In genomic region chr6:124717968-124718367, GRCm38 (mm10) we compare ENCODE assay signal across 18 mouse cellular contexts. TPM values are rescaled to one million over a fixed set of nuclear protein-coding genes. Genes with fewer than 3 reads are reported as not detected.
DNase-seq lines count a peak whose midpoint lies in the region; ATAC-seq and TF ChIP-seq lines count a peak whose summit lies in the region.
"Had no signal": no experiment of that assay in that cellular context is flagged by ENCODE, and none has a peak within 500 bp of the region (broad histone marks: within the 10 kb centered on the region; RNA-seq: fewer than 3 reads in every experiment).

No protein-coding gene starts in this region.

- TF ChIP-seq POLR2A in kidney, adult 2 months (IDR thresholded peaks at IDR 0.05; ENCODE audit: low read depth, low read length): no peak

- peak overlapping the region; percentile 56 for H3K4me3 ChIP-seq in kidney, adult 2 months (ENCODE audit: insufficient read depth, low read depth, low read length)
- peak overlapping the region; percentile 78 for H3K4me3 ChIP-seq in E14TG2a.4 (replicated peaks; ENCODE audit: low read length)
- H3K4me3 ChIP-seq in intestine, postnatal 0 days (ENCODE audit: low read depth, low read length): peak overlapping the region; percentile 67
- H3K4me3 ChIP-seq: erythroblast, embryonic 14.5 days; neural tube, embryonic 13.5 days had no signal

- H3K4me1 ChIP-seq in kidney, adult 2 months (ENCODE audit: control insufficient read depth, insufficient read depth, low read length): peaks cover 9% of the 10 kb centered on the region; the same call in 1 of the 2 replicates
- H3K4me1 ChIP-seq in E14TG2a.4 (replicated peaks; ENCODE audit: low read depth, low read length): peaks cover 91% of the 10 kb centered on the region
- H3K4me1 ChIP-seq in intestine, postnatal 0 days (replicated peaks; ENCODE audit: control insufficient read depth, insufficient read depth, low read length): peaks cover 3% of the 10 kb centered on the region

- peak overlapping the region; percentile 78 for H3K9ac ChIP-seq in intestine, postnatal 0 days (ENCODE audit: low read depth, low read length)
- H3K9ac ChIP-seq: neural tube, embryonic 13.5 days had no signal

- H3K27me3 ChIP-seq in kidney, adult 2 months (replicated peaks; ENCODE audit: control insufficient read depth, insufficient read depth, low read length): no peaks in the 10 kb centered on the region
- H3K27me3 ChIP-seq in E14TG2a.4 (ENCODE audit: insufficient read depth, low read length): no peaks in the 10 kb centered on the region
- no peaks in the 10 kb centered on the region for H3K27me3 ChIP-seq in intestine, postnatal 0 days (replicated peaks; ENCODE audit: control insufficient read depth, insufficient read depth, low read length)
- H3K27me3 ChIP-seq: neural tube, embryonic 13.5 days had no signal

- peak; percentile 12; the same call in 1 of the 2 replicates for ATAC-seq in intestine, postnatal 0 days

- 74% methylated on average over 13 of the region's 13 CpGs for WGBS in kidney, adult 2 months
- 28% methylated on average over 13 of the region's 13 CpGs for WGBS in intestine, postnatal 0 days

- H3K9me3 ChIP-seq in E14TG2a.4 (ENCODE audit: low read length): no peaks in the 10 kb centered on the region
- no peaks in the 10 kb centered on the region for H3K9me3 ChIP-seq in intestine, postnatal 0 days (ENCODE audit: control insufficient read depth)
- H3K9me3 ChIP-seq: midbrain, embryonic 10.5 days; neural tube, embryonic 13.5 days had no signal

- DNase-seq in adrenal gland, adult (ENCODE audit: inconsistent age in 2 of 2, low spot score in 1 of 2): peak; percentile 63 to 72
- no peak for DNase-seq in adrenal gland, postnatal 25 days
- no peak for DNase-seq in kidney, adult 2 months
- no peak for DNase-seq in kidney, adult 9 months
- DNase-seq in layer of hippocampus, postnatal 10 days (ENCODE audit: low spot score in 2 of 2): no peak
- no peak for DNase-seq in neural tube, embryonic 10.5 days (ENCODE audit: extremely low spot score, low spot score)
- DNase-seq: cerebellum, adult 9-10 months; gastrocnemius, postnatal 10 days; heart, postnatal 14 days; left cerebral cortex, postnatal 4 days; right cerebral cortex, postnatal 25 days; thymus, postnatal 14 days had no signal

- H3K36me3 ChIP-seq in kidney, adult 2 months (ENCODE audit: control insufficient read depth, insufficient read depth, low read length): peaks cover 1% of the 10 kb centered on the region; the same call in 1 of the 2 replicates
- H3K36me3 ChIP-seq in E14TG2a.4 (ENCODE audit: insufficient read depth, low read length): peaks cover 66% of the 10 kb centered on the region
- peaks cover 28% of the 10 kb centered on the region for H3K36me3 ChIP-seq in intestine, postnatal 0 days (ENCODE audit: control insufficient read depth, insufficient read depth)

- TF ChIP-seq CTCF in kidney, adult 2 months (conservative IDR thresholded peaks at IDR 0.05; ENCODE audit: insufficient read depth, insufficient read length, low read depth, low read length): no peak
- no peak for TF ChIP-seq CTCF in E14TG2a.4 (conservative IDR thresholded peaks at IDR 0.05; ENCODE audit: low read length)
- peak; percentile 31 for TF ChIP-seq CTCF in intestine, postnatal 0 days (IDR thresholded peaks at IDR 0.05; ENCODE audit: low read depth)

- H3K27ac ChIP-seq in kidney, adult 2 months (ENCODE audit: insufficient read depth, low read depth, low read length): peak overlapping the region; percentile 58; the same call in 1 of the 2 replicates
- H3K27ac ChIP-seq in intestine, postnatal 0 days (ENCODE audit: low read depth, low read length): peak overlapping the region; percentile 97
- H3K27ac ChIP-seq: neural tube, embryonic 13.5 days had no signal

- H3K4me2 ChIP-seq in intestine, postnatal 0 days (replicated peaks; ENCODE audit: low read depth): peak overlapping the region; percentile 65
- H3K4me2 ChIP-seq: neural tube, embryonic 13.5 days had no signal

RNA-seq across cellular contexts. Expression of gene Phb2, which starts 5.8 kb away (rescaled TPM):
- total RNA-seq in adrenal gland, postnatal 25 days (2021): 302 and 348 TPM in 2 replicates
- polyA plus RNA-seq in kidney, adult 2 months (2012; rRNA removed): 181 and 193 TPM in 2 replicates
- 249 and 255 TPM in 2 replicates for polyA plus RNA-seq in intestine, postnatal 0 days (2015; fragmentation: Nextera tagmentation; extraction: Ambion mirVana)
- total RNA-seq in layer of hippocampus, postnatal 10 days (2021): 100 to 1,000 TPM; 159 to 164 TPM

RNA-seq across cellular contexts. Expression of gene Emg1, which starts 6.0 kb away (rescaled TPM):
- total RNA-seq in adrenal gland, postnatal 25 days (2021): 81.8 and 82.8 TPM in 2 replicates
- polyA plus RNA-seq in kidney, adult 2 months (2012; rRNA removed): 50.5 and 67.4 TPM in 2 replicates
- polyA plus RNA-seq in intestine, postnatal 0 days (2015; fragmentation: Nextera tagmentation; extraction: Ambion mirVana): 96.6 and 97.3 TPM in 2 replicates
- 10 to 100 TPM; 49.4 to 53.8 TPM for total RNA-seq in layer of hippocampus, postnatal 10 days (2021)

RNA-seq across cellular contexts. Expression of gene Ptpn6, which starts 20.5 kb away (rescaled TPM):
- total RNA-seq in adrenal gland, postnatal 25 days (2021): 4.6 and 9.1 TPM in 2 replicates
- 21.5 and 31.7 TPM in 2 replicates for polyA plus RNA-seq in kidney, adult 2 months (2012; rRNA removed)
- polyA plus RNA-seq in intestine, postnatal 0 days (2015; fragmentation: Nextera tagmentation; extraction: Ambion mirVana): 17.4 TPM in 2 replicates
- total RNA-seq in layer of hippocampus, postnatal 10 days (2021): 1 to 10 TPM; 4.3 to 5.3 TPM

RNA-seq across cellular contexts. Expression of gene Grcc10, which starts 23.2 kb away (rescaled TPM):
- total RNA-seq in adrenal gland, postnatal 25 days (2021): 357 and 392 TPM in 2 replicates
- 387 and 474 TPM in 2 replicates for polyA plus RNA-seq in kidney, adult 2 months (2012; rRNA removed)
- 238 and 259 TPM in 2 replicates for polyA plus RNA-seq in intestine, postnatal 0 days (2015; fragmentation: Nextera tagmentation; extraction: Ambion mirVana)
- 100 to 1,000 TPM; 329 to 345 TPM for total RNA-seq in layer of hippocampus, postnatal 10 days (2021)

RNA-seq across cellular contexts. Expression of gene Gm45234, which starts 37.9 kb away (rescaled TPM):
- not detected in 2 replicates for total RNA-seq in adrenal gland, postnatal 25 days (2021)
- polyA plus RNA-seq in kidney, adult 2 months (2012; rRNA removed): not detected in 2 replicates
- not detected in 2 replicates for polyA plus RNA-seq in intestine, postnatal 0 days (2015; fragmentation: Nextera tagmentation; extraction: Ambion mirVana)
- not detected for total RNA-seq in layer of hippocampus, postnatal 10 days (2021)
- total RNA-seq: gastrocnemius, postnatal 10 days; layer of hippocampus, adult 18-20 months; left cerebral cortex, postnatal 4 days had no signal
- polyA plus RNA-seq: midbrain, embryonic 10.5 days; neural tube, embryonic 13.5 days had no signal

Comparison
In these comparisons a context has a peak if more than half of its experiments do, and no peak if none do; other contexts are left out.
1. DNase-seq: peak in adrenal gland, adult (2 of 2); none in adrenal gland, postnatal 25 days (single experiment), kidney, adult 2 months (single experiment), kidney, adult 9 months (single experiment), layer of hippocampus, postnatal 10 days (0 of 2) and neural tube, embryonic 10.5 days (single experiment).
2. Peak in every context shown above with its lines, with median percentiles within 50 percentile points of each other: H3K4me3 ChIP-seq.